Mouse (Mus musculus) c-Kit-negative CD71-positive TER-119-positive erythroid progenitor cells, embryonic 14.5 days (primary cell): Measurements from ENCODE around the gene Lrrc4.

ENCODE experiments used
- DNase-seq: peaks from one replicate; pipeline ENCODE4 v3.0.0-alpha.2; 2013; ENCODE audit warnings: low read depth, low spot score

Lrrc4 gene

DNA sequence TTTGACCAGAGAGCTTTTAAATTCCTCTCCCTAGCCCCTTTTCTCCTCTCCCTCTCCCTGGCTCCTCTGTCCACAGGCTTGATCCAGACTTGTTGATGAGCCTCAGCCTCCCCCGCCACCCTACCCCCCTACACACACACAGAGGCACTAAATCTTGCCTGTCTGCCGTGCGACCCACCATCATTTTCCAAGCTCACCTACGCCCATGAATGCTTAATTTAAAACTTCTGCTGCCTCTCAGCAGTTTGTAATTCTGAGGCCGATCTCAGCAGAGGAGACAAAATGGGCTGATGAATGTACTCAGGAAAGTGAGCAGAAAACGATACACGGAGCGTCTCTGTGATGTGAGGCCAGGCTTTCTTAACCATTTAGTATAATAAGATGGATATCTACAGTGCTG is 23.1 kb upstream of the Lrrc4 start:
- DNase-seq, result no peak

DNA sequence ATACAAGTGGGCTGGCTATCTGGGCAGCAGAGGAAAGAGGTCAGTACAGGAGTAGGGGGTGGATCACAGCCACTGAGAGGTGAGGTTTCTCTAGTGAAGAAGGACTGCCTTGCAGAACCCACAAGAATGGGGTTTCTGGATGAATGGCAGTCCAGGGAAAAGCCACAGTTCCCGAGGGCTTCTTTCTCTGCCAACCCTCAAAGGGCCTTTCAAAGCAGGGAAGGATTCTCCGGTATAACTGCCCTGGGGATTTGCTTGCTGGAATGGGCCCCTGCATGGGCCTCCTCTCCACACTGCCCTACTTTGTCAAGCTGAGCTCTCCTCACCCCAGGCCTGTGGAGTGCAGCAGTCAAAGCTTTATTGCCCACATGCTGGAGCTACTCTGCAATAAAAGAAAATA is 22.1 kb upstream of the Lrrc4 start:
- no peak for DNase-seq

DNA sequence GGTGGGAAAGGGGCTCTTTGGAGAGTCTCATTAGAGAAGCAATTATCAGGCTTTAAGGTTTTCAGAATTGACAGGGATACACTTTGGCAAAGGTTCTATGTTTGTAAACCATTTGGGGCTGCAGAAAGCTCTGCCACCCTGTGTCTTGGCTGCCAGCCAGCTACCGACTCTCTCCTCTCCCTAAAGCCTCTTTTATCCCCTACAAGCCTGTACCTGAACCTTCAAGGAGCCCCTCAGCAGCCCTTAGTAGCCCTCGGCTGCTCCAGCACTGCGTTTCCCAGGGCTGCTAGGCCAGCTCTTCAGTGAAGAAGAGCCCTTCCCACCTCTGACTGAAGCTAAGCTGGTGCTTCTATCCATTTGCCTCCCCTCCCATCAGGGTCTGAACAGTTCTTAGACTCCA is 21.6 kb upstream of the Lrrc4 start:
- no peak for DNase-seq

DNA sequence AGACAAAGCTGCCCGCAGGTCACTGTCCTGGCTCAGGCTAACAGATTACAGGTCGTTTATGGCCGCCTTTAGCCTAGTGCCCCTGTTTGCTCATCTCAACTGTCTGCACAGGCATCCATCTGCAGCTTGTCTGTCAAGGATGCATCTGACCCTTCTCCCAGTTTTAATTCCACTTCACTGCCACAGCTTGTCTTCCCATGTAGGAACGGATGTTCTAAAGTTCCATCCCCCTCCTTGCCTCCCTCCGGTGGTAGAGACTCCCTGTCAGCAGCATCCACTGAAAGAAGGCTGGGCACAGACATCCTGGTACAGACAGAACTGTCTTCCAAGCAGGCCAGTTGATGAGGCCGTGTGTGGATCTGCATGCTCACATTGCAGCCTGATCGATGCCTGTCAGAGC is 20.8 kb upstream of the Lrrc4 start:
- no peak for DNase-seq

DNA sequence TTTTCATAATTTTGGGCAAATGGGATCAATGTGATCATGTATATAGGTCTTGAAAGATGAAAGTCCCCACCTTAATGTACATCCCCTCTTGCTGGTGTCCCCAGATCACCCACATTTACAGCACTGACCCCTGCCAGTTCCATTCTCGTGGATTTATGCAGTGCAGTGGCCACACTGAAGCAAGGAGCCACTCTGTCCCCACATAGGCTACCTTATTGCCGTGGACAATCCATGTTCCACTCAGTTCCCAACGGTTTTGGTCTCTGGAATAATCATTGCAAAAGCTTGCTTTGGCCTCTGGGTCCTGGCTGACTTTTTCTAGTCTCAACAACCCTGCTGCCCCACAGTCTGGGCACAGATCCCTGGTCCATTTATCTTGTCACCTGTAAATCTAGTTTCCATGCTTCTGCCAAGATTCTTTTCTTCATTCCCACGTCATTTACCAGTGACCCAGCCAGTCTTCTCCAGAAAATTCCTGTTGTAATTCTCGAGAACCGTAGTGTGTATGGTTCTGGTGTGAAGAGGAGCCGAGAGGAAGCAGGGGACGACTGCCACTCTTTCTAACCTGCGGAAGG is 18.9 kb upstream of the Lrrc4 start:
- DNase-seq, result no peak

DNA sequence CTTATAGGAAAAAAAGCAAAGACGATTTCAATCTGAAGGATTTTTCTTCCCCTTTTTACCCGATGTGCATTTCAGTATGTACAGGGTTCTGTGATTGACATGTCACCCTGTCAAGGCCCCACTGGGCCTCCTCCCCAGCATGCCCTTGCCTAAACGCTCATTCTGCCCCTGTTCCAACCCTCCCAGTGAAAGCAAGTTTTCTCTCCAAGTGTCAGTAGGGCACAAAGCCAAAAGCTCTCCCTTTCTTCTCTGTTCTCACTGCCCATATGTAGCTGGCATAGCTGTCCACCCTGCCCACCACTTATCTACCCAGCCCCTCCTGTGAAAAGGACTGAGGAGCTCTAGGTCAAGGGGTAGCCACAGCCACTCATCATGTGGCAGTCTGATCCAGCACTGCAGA is 17.8 kb upstream of the Lrrc4 start:
- DNase-seq, result no peak

DNA sequence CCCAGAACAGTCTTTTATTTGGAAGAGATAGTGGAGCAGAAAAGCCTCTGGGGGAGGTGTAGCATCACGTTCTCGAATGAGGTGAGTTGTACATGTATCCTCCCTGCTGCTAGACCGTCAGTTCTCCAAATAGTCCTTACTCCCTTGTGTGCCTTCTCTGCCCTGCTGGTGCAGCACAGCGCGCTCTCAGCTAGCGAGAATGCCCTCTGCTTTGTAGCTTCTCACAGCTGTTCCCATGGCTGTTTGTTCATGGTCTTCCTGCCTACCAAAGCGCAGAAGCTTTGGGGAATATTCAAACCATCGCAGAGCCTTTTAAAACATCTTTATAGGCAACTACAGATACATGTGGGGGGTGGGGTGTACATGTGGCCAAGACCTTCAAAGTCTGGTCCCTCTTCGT is 17.3 kb upstream of the Lrrc4 start:
- no peak for DNase-seq

DNA sequence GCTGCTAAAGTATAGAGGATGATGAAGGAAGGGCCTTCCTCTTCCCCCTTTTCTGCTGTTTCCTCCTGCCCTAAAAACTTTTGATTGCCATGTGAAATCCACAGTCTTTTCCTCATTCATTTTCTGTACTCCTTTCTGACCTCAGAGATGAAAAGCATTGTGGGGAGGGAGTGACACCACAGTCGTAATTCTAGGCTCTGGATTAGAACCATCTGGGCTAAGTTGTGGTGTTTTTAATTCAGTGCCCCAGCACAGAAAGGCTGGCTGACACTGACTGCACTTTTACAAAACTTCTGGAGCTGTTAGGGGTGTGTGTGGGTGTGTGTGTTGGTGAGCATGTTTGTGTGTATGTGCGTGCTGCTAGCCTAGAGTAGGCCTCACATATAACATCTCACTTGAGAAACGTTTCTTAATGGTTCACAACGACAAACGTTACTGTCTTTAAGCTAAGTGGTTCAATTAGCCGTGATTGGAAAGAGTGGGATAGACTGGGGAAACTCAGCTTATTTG is 16.8 kb upstream of the Lrrc4 start:
- DNase-seq, result no peak

DNA sequence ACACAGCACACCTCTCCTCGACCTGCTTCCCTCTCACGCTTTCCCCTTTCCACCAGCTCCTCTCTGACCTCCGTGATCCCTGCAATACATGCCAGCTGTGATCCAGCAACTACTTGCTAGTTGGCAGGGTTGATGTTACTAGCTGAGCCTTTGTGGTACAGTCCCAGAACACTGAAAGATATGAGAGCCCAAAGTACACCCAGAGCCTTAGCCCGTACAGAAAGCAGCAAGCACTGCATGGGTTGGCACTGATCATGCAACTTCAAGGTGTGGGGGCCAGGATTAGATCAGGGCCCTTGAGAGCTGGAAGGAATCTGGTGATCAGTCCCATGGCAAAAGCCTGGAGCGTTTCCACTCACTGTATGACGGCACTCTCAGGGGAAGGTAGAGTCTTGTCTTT is 16.1 kb upstream of the Lrrc4 start:
- no peak for DNase-seq

DNA sequence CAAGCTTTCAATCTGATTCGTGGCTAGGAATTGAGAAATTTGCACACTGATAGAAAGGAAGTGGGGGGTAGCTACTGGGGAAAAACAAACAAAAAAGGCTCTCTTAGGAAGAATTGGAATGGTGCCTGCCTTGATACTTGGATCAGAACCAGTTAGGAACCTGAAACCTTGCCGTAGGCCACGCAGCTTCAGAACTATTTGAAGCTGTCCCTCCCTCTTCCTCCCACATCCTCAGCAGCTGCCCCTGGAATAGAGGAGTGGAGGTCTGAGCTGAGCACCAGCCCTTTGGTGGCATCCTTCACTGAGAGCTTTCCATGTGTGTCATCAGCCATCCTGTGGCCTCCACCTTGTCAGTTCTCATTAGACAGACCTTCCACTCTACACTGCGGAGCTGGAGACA is 14.1 kb upstream of the Lrrc4 start:
- no peak for DNase-seq

DNA sequence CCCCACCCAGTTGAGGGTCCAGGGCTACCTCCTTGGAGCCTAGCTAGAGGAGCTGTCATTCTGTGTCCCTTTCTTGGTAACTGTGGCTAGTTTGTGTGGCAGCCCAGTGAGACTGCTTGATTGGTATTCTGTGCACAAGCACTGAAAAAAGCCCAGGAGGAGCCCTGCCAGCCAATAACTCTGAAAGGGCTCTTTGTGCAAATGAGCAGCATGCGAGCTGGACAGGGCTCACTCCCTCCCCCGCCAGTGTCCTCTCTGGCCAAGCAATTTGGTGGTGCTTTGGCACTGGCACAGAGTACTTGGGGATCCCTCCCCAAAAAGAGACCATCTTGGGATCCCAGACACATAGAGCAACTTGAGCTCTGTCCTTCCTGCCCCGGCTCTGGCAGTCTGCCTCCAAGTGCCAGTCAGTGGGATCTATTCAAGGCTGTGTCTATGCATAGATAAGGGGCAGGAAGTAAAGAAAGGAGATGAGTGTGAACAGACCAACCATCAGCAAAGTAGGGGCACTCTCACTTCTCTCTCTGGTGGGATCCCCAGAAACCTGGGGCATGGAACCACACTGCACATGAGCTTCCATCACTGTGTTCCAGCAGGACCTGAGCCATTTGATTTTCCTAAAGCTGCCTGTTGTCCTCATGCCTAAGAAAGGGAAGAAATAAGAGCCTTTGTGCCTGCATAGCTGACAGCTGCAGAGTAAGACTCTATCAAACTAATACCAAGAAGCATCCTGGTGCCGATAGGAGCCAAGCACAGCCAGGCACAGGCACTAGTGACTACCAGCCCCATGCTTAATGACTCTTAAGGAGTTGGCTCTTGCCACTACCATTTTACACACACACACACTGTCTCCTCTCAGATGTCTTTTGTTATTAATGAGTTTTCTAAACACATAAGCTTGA is 11.1 kb upstream of the Lrrc4 start:
- no peak for DNase-seq

DNA sequence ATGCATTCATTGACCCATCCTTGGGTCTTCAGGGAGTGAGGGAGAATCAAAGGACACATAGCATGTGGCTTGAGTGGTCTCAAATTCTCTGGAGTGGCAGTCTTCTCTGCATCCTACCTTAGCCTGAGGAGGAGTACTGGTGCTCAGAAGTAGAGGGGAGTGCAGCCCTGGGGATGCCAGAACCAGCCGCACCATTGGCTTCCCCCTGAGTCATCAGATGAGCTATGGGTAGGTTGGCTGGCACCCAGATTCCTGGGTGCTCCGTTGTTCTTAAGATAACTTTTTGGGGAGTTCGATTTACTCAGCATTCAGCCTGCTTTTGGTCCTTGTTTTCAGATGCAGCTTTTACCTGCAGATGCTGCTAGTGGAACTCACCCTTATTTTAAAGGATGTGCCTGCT is 10.0 kb upstream of the Lrrc4 start:
- DNase-seq, result no peak

DNA sequence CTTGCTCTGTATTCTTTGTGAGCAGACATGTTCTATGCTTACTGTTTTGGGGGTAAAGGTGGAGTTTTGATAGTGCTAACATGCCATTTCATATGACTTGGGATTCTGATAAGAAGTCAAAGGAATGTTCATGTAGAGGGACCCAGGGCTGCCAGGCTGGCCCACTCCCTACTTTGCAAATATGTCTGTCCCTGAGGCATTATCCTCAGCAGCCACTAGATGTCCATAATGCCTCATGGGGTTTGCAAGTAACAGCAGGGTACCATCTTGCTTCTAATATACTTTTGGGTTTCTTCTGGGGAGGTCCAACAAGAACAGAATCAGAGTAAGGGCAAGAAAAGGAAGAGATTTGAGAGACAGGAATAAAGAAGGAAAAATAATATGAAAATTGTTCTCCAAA is 5.1 kb upstream of the Lrrc4 start:
- no peak for DNase-seq

DNA sequence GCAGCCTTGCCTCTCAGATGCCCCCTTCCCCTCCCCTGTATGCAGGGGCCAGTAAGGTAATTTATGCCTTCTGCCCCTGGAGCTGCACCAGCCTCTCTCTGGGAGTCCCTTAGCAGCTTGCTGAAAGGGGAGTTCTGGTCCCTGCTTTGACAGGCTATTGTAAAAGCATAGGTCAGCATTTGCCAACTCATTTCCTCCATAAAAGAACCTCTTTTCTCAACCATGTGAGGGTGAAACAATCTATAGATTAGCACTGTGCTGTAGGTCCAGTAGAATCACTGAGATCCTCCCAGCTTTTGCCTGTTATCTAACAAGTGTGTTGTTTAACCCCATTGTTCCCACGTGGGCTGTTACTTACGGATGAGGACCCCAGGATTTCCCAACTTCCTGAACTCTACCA is 2.5 kb upstream of the Lrrc4 start:
- no peak for DNase-seq

DNA sequence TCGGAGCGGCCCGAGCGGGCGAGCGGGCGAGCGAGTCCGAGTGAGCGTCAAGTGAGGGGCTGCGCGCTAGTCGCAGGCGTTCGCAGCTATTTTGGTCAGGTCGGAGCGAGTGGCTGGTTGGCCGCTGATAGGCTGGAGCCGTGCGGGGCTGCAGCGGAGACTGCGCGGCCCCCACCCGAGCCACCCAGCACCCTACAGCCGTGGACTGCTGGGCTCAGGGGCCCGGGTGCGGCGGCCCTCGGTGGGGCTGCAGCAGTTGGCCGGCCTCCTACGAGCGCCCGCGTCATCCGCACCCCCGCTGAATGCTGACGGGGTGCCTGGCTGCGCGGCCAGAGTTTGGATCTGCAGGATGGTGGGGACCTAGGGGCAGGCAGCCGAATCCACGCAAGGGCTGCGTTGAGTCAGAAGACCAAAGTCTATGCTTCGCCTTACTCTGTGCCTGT is 1.9 kb upstream of the Lrrc4 start:
- no peak for DNase-seq

DNA sequence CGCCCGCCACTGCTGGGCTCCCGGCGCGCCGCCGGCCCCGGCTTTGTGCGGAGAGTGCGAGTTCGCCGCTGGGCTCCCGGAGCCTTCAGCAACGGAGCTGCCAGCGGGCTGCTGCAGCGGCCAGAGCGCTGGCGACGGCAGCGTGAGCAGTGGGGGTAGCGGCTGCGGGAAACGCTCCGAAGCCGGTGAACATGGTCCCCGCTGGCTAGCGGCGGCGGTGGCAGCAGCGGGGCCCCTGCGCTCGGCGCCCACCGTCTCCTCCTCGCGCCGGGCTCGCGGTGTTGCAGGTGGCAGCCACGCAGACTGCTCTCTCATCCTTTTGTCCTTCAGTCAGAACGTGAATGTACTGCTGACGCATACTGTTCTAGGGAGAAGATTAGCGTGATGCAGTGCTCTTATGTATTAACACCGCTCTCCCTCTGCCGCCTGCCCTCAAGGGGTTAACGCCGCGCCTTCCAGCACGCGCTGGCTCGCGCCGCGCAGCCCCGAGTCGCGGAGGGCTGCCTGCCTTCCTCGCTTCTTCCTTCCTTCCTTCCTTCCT is 1.3 kb upstream of the Lrrc4 start:
- DNase-seq, result no peak

DNA sequence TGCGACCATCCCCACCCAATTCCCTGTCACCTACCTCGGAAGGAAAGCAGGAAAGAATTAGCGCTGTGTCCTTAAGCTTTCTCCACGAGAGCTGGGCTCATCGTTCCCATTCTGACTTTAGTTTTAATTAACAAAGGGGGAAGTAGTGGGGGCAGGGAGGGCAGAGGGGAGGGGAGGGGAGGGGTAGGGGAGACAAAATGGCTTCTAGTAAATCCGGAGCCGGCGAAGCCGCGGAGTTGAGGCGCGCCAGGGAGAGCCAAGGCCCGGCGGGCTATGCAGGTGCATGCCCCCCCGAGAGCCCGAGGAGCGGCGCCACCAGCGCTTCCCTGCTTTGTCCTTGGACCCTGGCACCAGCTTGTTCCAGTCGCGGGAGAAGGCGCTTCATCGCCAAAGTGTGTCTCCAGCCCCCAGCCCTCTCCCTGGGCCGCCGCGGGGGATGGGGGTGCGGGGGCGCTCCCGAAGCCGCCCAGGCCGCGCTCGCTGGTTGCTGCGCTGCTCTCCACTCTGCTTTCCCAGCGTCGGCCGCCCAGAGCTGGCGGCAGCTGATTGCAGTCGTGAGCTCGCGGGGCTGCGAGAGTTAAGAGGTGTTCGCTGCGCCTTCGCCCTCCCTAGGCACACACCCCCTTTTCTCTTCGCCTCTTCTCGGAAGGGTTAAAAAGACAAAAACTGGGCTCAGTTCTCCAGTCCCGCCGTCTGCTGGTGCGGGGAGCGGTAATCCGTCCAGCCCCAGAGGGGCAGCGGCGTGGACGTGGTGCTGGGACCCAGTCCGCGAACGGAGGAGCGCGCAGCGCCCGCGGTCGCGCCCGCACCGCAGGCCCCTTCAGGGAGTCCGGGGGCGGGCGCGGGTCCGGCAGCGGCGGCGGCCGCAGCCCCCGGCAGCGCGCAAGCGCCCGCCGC is 555 bp upstream of the Lrrc4 start:
- DNase-seq, result no peak

DNA sequence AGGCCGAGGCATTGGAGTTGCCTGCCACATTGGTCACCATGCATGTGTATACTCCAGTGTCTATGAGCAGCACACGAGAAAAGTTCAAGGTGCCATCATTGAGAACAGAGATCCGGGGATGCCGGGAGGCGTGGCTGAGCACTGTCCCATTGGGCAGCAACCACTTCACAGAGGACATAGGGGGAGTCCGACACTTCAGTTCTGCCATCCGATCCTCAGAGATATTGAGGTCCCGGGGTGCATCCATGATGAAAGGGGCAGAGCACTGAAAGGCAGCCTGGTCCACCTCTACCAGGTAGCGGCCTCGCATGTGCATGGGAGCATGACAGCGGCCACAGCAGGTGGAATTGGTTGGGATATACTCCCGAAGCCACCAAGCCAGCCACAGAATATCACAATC is 1.2 kb downstream of the Lrrc4 start:
- no peak for DNase-seq

DNA sequence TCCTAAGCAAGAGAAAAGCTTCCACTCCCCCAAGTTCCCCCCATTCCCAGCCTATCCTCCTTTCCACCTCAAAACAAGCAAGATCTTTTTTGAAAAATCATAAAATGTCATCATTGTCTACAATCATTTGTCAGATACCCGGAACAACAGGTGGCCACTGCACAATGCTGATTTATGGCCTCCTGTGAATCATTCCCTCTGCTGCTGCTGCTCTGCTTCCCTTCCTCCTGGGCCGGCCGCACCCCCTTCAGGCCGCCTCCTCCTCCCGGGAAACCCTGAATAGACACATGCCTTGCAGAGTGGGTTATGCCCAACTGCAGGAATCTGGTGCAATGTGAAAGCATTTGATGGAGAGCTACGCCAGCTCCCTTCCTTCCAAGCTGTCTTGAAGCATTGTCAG is 3.0 kb downstream of the Lrrc4 start:
- DNase-seq, result no peak

DNA sequence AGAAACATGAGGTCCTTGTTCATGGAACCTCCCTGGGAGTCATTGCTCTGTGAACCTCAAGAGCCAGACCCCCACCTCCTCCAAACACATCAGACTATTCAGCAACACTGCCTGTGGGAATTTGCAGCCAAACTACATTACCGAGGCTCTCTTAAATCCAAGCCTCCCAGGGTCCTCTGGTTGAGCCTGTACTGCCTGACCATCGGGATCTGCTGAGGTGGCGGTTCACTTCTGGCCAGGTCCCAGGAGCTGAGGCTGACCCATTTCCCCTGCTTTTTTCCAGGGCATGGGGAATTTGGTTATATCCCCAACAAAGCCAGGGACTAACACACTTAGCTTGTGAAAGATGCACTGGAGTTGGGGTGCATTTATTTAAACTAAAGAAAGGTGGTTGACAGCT is 4.0 kb downstream of the Lrrc4 start:
- DNase-seq, result no peak

DNA sequence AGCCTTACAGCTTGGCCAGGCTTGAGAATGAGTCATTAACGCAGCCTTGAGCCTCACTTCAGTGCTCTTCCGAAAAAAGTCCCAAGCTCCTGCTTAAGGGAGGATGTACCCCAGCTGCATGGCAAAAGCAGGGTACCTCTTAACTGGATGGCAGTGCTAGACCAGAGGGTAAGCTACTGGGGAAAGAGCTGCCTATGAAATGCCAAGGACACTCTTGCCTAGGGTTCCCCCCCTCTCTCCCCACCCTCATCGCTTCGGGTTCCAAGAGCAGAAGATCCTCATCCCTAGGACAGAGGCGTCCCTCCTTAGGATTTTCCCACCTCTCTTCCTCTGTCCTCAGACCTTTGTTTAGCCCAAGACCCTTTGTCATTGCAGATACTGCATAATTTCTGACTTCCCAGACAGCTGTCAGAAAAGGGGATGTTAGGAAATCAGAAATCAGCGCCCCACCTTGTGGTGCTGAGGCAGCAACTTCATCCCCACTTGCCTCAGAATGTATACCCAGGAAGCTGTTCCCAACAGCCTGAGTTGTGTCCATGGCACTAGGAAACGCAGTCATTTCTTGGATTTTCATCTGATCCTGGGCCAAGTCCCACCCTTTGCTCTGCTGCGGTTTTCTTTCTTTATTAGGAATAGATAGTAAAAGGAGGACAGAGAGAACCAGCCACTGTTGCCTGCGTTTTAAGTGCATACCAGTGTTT is 4.7 kb downstream of the Lrrc4 start:
- no peak for DNase-seq
